Mouse (Mus musculus): Measurements from ENCODE around the gene Adprhl2.
A peak's percentile ranks its signal among the peaks of the same experiment; 100 is the strongest.

Gene Adprhl2

DNA sequence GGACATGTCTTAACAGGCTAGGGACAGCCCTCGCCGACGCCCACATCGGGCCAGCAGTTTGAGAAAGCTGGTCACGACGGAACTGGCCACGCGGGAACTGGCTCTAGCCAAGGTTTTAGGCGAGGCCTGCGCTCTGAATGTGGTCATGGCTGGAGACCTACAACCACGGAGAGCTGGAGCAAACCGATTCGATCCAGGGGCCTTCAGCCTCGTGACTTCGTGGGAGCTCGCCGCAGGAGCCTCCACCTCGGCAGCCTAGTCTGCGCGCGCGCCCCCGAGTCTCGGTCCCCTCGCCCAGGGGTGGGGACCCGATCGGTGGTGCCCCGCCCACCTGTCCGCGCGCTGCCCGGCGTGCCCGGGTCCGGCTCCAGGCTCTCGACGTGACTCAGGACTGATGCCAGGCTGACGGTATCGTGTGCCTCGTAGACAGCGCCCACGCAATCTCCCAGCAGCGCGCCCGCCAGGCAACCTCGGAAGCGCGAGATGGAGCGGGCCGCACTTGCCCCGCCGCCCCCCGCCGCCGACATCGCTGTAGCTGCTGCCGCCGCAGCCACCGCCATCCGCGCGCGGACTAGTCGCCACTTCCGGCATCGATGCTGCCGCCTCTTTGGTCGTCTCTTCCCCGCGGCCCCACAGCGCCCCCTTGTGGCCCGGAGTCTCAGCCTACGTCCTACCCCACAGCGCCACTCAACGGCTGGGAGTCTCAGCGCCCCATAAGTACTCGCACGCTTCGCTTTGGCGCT, at the start of gene Adprhl2:
Gene Adprhl2, minus strand, starts transcription at position 593 of the 743 bp plus-strand sequence.
- peak; percentile 95 for DNase-seq (ENCODE audit: low spot score in 2 of 2)

- DNase-seq (ENCODE audit: low spot score in 2 of 2), result no peak
Measured at GRCm38 (mm10) chr4:126360069-126360468, 38.6 kb upstream of the Adprhl2 start.

- DNase-seq (ENCODE audit: low spot score in 2 of 2), result no peak
Measured at GRCm38 (mm10) chr4:126343451-126343850, 21.9 kb upstream of the Adprhl2 start.

DNA sequence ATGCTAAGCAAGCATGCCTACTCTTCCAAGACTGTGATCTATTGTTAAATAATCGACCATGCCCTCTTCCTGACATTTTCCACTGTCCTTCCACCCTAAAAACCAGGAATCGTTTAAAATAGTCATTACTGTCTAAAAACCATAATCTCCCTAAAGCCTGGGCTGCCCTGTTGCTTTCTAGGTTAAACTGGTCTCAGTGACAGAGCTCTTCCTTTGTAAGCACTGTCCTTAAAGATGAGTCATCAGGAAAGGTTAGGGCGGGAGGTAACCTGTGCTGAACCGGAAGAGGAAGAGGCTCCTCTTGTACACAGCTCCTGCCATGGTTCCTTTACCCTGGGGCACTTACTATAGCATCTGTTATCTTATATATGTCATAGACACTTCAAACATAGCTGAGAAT, 18.0 kb upstream of the Adprhl2 start:
- no peak for DNase-seq (ENCODE audit: low spot score in 2 of 2)

GRCm38 (mm10) chr4:126332358-126332757, 10.9 kb upstream of the Adprhl2 start:
- no peak for DNase-seq (ENCODE audit: low spot score in 2 of 2)

DNA sequence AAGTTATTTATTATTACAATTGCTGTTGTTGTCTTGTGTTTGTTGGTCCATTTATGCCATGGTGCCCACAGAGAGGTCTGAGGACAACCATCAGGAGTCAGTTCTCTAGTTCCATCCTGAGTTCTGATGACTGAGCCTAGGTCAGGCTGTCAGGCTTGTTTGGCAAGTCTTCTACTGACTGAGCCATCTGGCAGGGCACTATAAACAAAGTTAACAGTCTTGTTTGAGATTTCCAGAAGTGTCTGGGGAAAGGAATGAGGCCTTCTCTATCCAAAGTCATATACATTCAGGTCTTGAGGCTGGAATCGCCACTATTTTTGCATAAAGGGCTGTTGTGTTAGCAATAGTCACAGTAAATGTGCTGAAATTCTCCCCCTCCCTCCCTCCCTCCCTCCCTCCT, 10.2 kb upstream of the Adprhl2 start:
- no peak for DNase-seq (ENCODE audit: low spot score in 2 of 2)

- DNase-seq (ENCODE audit: low spot score in 2 of 2), result no peak
Measured at GRCm38 (mm10) chr4:126330295-126330694, 8.8 kb upstream of the Adprhl2 start.

GRCm38 (mm10) chr4:126326036-126326435, 4.5 kb upstream of the Adprhl2 start:
- DNase-seq (ENCODE audit: low spot score in 2 of 2), result no peak

GRCm38 (mm10) chr4:126325281-126325861, 3.9 kb upstream of the Adprhl2 start, which contains the start of gene Tekt2:
Gene Tekt2, minus strand, starts transcription at chr4:126325688.
- DNase-seq (ENCODE audit: low spot score in 2 of 2), result no peak

DNA sequence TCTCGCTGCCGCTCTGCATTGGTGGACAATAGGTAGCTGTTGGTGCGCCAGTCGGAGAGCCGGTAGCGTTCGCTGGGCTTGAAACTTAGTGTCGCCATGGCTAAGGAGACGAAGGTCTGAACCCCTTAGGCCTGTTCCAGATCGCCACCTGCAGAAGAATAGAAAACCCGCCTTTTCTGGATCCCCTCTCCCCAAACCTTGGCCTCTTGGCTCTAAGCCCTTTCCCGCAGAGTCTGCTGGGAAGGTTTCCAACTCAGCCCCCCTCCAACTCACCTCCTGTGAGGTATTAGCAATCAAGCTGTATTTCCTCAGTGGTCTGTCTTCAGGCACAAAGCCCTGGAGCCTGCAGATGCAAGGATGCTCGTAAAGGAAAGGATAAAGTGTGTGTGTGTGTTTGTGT, 3.4 kb upstream of the Adprhl2 start:
- DNase-seq (ENCODE audit: low spot score in 2 of 2), result no peak

- DNase-seq (ENCODE audit: low spot score in 2 of 2), result no peak
Measured at GRCm38 (mm10) chr4:126322646-126323045, 1.1 kb upstream of the Adprhl2 start.

DNA sequence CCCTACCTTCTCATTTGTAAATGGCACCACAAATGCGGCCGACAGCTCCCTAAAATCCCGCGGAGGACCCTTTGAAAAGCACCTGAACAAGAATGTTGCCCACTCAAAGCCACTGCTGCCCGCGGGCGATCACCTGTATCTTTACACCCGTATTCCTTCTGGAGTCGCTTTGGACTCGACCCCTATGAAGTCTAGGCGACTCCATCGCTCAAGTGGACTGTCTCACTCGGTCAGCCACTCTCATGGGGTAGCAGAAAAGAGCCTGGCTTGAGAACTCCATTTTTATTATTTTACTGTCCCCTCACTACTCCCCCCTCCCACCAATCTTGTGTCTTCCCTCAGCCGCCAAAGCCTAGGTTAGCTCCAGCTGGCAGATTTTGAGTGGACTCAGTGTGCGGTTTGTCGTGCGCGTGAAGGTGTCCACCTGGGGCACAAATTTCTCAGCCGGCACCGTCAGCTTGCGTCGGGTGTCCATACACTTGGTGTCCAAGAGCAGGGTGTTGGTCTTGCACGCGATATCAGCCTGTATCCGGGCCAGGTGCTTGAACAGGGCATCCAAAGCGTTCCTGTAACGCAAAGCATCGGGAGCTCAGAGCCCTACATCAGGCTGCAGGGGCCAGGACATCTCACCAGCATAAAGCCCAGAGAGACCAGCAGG, 480 bp upstream of the Adprhl2 start:
- no peak for DNase-seq (ENCODE audit: low spot score in 2 of 2)

- DNase-seq (ENCODE audit: low spot score in 2 of 2), result no peak
Measured at GRCm38 (mm10) chr4:126319806-126320205, 1.7 kb downstream of the Adprhl2 start.

- DNase-seq (ENCODE audit: low spot score in 2 of 2), result no peak
Measured at GRCm38 (mm10) chr4:126316443-126317040, 5.0 kb downstream of the Adprhl2 start.

GRCm38 (mm10) chr4:126315931-126316330, 5.6 kb downstream of the Adprhl2 start:
- DNase-seq (ENCODE audit: low spot score in 2 of 2), result no peak

- DNase-seq (ENCODE audit: low spot score in 2 of 2), result no peak
Measured at GRCm38 (mm10) chr4:126314393-126314792, 7.1 kb downstream of the Adprhl2 start.

DNA sequence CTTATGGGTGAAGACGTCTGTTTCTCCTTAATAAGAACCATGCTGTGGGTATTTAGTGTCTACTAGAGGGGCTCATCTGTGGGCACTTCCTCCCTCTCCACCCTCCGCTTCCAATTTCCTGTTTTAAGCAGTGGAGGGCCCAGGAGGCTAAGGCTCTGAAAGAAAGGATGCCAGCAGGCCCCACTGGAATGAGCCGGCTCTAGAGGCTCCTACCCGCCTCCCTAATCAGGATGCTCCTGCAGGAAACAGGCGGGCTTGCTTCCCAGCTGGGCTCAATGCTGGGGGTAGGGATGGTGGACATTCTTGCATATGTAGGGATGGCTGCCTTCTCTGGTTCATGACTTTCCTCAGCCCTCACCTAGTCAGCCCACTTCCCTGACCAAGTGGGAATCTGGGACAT, 8.3 kb downstream of the Adprhl2 start:
- no peak for DNase-seq (ENCODE audit: low spot score in 2 of 2)

DNA sequence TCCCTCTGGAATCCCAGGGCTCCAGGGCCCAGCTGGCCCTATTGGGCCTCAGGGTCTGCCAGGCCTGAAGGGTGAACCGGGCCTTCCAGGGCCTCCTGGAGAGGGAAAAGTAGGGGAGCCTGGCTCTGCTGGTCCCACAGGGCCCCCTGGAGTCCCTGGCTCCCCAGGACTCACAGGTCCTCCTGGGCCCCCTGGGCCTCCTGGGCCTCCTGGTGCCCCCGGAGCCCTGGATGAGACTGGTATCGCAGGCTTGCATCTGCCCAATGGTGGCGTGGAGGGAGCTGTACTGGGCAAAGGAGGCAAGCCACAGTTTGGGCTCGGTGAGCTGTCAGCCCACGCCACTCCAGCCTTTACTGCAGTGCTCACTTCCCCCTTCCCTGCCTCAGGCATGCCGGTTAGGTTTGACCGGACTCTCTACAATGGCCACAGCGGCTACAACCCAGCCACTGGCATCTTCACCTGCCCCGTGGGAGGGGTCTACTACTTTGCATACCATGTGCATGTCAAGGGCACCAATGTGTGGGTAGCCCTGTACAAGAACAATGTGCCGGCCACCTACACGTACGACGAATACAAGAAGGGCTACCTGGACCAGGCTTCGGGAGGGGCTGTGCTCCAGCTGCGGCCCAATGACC, 9.8 kb downstream of the Adprhl2 start:
- DNase-seq (ENCODE audit: low spot score in 2 of 2), result no peak

- DNase-seq (ENCODE audit: low spot score in 2 of 2), result no peak
Measured at GRCm38 (mm10) chr4:126310344-126310743, 11.2 kb downstream of the Adprhl2 start.

GRCm38 (mm10) chr4:126309922-126310309, 11.6 kb downstream of the Adprhl2 start:
- DNase-seq (ENCODE audit: low spot score in 2 of 2), result peak; percentile 63 to 74

GRCm38 (mm10) chr4:126309211-126309921, 12.1 kb downstream of the Adprhl2 start:
- DNase-seq (ENCODE audit: low spot score in 2 of 2), result no peak
